Mouse (Mus musculus) ZHBTc4 (cell line): ENCODE data around the gene Nmnat2.
A peak's percentile ranks its signal among the peaks of the same experiment; 100 is the strongest.

Experiments
- DNase-seq: peaks from one replicate; pipeline ENCODE4 v3.0.0-alpha.2; 2011; ENCODE audit warnings: low read depth, low spot score

Nmnat2 gene

GRCm38 (mm10) chr1:153122764-153123163 is 168.0 kb downstream of the Nmnat2 start:
- no peak for DNase-seq

GRCm38 (mm10) chr1:153124502-153124901 is 169.7 kb downstream of the Nmnat2 start:
- no peak for DNase-seq

GRCm38 (mm10) chr1:153125287-153126275 is 170.8 kb downstream of the Nmnat2 start:
- DNase-seq, result no peak

GRCm38 (mm10) chr1:153126491-153127381 is 171.9 kb downstream of the Nmnat2 start:
- DNase-seq, result peak; percentile 36

GRCm38 (mm10) chr1:153127622-153128021 is 172.8 kb downstream of the Nmnat2 start:
- DNase-seq, result no peak

GRCm38 (mm10) chr1:153128780-153129179 is 174.0 kb downstream of the Nmnat2 start:
- no peak for DNase-seq

GRCm38 (mm10) chr1:153129992-153130713 is 175.4 kb downstream of the Nmnat2 start:
- peak; percentile 53 for DNase-seq

- no peak for DNase-seq
Observed at GRCm38 (mm10) chr1:153133865-153134781, 179.3 kb downstream of the Nmnat2 start.

- no peak for DNase-seq
Observed at GRCm38 (mm10) chr1:153136647-153137046, 181.9 kb downstream of the Nmnat2 start.

- DNase-seq, result no peak
Observed at GRCm38 (mm10) chr1:153138486-153138885, 183.7 kb downstream of the Nmnat2 start.

GRCm38 (mm10) chr1:153139635-153140034 is 184.8 kb downstream of the Nmnat2 start:
- no peak for DNase-seq

GRCm38 (mm10) chr1:153140265-153140664 is 185.5 kb downstream of the Nmnat2 start:
- DNase-seq, result no peak

GRCm38 (mm10) chr1:153140747-153141228 is 186.0 kb downstream of the Nmnat2 start:
- no peak for DNase-seq

- no peak for DNase-seq
Observed at GRCm38 (mm10) chr1:153144021-153144420, 189.2 kb downstream of the Nmnat2 start.

GRCm38 (mm10) chr1:153145791-153146190 is 191.0 kb downstream of the Nmnat2 start:
- no peak for DNase-seq

- peak; percentile 48 for DNase-seq
Observed at GRCm38 (mm10) chr1:153152594-153152993, 197.8 kb downstream of the Nmnat2 start.

GRCm38 (mm10) chr1:153153619-153154137 is 198.9 kb downstream of the Nmnat2 start:
- DNase-seq, result peak; percentile 83

GRCm38 (mm10) chr1:153155364-153155763 is 200.6 kb downstream of the Nmnat2 start:
- DNase-seq, result no peak

- no peak for DNase-seq
Observed at GRCm38 (mm10) chr1:153157021-153157623, 202.3 kb downstream of the Nmnat2 start.
